Mouse (Mus musculus) G1E-ER4 (cell line): ENCODE data around the gene Dennd5b. TPM values are rescaled to one million over a fixed set of nuclear protein-coding genes. Genes with fewer than 3 reads are reported as not detected.

Experiments used
- GATA1 ChIP-seq: IDR thresholded peaks from one replicate; pipeline ENCODE4 v1.8.0; 2012; ENCODE audit warnings: low read length, inconsistent platforms
- polyA plus RNA-seq: library from polyadenylated mRNA; stranded (reverse); fragments of >175 nt; gene quantifications from 2 replicates; pipeline ENCODE4 v1.2.3, GENCODE M21; 2012

Gene Dennd5b
- polyA plus RNA-seq, 1 experiment = not detected

DNA sequence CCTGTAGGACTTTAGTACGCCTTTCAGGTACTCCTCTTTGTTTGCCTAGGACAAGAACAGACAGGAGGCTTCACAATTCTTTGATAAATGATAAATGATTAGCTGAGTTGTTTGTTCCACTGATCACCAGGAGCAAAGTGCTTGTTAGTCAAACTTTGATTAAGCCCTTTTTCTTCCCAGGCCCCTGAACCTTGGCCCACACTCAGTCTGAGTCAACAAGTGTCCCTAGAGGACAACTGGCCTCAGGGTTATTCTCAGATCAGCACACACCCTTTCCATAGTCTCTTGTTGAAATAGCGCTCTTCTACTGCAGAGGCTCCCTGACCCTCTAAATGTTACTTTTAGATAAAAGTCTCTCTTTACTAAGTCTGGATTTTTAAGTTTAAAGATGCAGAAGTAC, 17.5 kb upstream of the Dennd5b start:
- no peak for TF ChIP-seq GATA1

DNA sequence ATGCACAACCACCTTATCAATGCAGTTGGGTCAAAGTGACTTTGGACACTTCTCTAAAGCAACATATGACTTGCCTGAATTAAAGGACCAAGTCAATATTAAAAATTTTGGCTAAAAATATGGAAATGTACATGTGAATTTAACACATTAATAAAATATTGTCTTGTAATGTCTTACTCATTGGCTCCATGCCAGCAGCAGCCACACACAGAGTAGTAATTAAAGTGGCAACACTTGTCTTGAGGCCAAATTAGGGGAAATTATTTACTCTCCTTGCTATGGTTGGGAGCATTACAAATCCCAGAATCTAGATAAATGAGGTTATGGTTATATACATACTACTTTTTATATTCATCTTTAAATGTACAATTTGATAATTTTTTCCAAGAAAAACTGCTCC, 15.5 kb upstream of the Dennd5b start:
- no peak for TF ChIP-seq GATA1

DNA sequence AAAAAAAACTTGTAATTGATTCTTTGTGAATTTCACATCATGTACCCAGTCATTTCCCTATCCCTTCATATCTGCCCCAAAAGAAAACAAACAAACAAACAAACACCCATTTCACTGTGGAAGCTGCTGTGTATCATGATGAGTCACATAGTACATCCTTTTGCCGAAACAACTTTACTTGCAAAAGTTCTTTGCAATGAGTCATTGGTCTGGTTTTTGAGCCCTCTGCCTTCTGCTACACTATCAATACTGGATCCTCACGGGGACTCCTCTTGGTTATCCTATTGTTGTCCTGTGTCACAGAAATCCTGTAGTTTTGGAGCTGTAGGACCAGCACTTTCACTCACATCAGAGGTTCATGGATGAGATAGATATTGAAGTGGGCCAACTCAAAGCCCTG, 7.4 kb upstream of the Dennd5b start:
- no peak for TF ChIP-seq GATA1

DNA sequence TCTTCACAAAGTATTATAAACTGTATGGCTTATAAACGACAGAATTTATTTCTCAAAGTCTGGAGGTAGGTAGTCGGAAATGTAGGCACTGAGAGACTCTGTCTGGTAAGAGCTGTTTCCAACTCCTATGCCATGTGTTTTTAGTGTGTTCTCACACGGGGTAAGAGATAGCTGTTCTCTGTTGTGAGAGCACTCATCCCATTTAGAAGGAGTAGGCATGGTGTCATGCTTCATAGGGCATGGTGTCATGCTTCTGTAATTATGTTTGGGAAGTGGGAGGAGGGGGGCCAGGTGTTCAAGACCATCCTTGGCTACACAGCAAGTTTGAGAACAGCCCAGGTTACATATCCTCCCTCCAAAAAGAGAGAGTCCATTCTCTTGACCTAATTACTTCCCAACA, 6.1 kb upstream of the Dennd5b start:
- TF ChIP-seq GATA1 = no peak

DNA sequence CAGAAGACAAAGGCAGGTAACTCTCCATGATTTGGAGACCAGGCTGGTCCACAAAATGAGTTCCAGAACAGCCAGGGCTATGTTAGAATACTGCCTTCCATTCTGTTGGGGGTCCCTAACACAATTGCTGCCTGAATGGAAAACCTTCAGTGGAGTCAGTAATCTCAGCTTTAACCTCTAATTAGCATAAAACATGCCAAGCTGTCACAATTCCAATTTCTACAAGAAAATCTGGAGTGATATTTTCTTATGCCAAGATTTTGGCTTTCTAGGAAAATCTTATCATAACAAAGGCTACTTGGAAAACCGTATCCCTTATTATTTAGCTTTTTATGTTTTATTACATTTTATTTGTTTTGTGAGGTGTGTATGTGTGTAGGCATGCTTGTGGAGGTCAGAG, 2.0 kb upstream of the Dennd5b start:
- TF ChIP-seq GATA1 = no peak

DNA sequence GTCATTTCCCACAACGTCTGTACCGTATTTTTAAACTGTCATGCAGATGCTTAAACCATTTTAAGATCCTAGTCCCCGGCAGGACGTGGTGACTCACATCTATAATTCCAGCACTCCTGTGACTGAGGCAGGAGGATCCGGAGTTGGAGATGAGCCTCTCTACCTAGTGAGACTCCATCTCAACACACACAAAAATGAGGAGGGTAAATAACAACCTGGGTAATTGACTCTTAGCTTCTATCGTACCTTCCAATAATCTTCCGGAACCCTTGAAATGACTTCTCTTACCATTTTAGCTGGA, 413 bp upstream of the Dennd5b start:
- no peak for TF ChIP-seq GATA1

DNA sequence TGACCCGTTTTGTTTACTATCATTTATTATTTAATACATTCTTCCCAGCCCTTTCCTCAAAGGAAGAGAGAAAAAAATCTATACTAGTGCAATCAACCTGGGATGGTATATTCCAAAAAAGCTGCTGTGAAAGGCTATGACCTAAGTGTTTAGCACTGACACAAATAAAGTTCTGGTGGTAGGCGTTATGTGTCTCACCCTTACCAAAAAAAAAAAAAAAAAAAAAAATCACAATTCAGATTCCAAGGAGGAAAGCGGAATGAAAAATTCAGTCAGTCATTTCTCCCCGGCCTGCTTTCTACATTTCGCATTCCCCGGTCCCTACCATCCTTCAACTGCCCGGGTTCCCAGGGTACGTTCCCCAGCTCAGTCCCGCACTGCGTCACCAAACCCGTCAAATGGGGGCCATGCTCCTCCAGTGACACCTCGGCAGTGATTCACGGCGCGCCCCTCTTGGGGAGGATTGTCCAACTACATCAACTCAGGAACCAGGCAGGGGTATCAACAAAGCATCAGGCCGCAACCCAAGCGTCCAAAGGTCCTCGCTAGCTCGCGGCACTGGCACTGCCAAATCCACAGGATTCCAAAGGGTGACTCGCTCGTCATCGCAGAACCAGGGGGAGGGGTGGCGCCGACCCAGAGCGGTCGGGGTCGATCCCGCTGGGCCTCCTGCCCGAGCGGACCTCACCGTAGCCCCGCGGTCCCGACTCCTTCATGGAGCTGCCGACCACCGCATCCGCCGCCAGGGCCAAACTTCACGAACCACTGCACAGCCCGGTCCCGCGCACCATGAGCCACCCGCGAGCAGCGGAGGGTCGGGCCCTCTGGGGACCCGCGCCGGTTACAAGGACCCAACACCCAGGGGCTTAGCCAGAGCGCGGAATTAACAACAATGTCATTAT, 1.1 kb downstream of the Dennd5b start:
- TF ChIP-seq GATA1 = no peak

DNA sequence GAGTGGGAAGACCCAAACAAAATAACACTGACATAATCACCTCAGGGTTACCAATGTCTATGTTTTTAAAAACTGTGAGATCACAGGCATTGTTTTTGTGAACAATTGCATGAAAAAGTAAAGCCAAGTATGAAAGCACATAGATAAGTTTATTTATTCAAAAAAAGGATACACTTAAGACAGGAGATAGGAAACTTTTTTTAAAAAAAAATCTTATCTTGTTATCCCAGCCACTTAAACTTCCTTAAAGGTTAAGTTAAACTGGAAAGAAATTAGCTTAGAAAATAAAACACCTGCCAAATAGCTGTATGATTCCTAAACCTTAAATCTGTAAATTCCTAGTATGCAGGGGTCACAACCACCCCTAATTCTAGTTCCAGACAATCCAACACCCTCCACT, 2.5 kb downstream of the Dennd5b start:
- no peak for TF ChIP-seq GATA1

DNA sequence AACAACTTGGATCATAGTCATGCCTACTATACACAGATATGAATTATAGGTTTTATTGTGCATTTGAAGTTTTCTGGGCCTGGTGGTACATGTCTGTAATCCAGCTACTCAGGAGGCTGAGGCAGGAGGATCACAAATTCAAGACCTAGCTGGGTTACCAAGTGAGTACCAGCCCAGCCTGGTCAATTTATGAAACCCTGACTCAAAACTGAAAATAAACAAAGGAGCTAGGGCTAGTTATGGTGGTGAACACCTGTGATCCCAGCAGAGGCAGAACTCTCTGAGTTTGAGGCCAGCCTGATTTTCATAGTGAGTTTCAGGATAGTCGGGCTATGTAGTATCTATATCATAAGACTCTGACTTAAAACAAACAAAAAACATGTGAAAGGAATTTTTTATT, 4.2 kb downstream of the Dennd5b start:
- TF ChIP-seq GATA1 = no peak

DNA sequence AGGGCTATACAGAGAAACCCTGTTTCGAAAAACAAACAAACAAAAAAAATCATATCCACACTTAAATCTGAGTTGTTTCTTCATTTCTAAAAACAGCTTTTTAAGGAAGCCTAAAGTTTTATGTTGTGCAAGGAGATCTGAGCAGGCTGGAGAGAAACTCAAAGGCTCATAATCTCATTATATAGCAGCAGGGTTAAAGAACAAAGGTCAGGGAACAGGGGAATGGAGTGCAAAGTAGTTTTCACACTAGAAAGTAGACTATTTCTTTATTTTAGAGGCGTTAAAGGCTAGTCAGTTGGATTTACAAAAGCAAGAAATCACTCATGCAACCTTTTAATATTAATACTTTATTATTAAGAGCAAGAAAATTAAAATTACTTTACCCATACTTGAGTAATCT, 5.2 kb downstream of the Dennd5b start:
- TF ChIP-seq GATA1 = no peak

DNA sequence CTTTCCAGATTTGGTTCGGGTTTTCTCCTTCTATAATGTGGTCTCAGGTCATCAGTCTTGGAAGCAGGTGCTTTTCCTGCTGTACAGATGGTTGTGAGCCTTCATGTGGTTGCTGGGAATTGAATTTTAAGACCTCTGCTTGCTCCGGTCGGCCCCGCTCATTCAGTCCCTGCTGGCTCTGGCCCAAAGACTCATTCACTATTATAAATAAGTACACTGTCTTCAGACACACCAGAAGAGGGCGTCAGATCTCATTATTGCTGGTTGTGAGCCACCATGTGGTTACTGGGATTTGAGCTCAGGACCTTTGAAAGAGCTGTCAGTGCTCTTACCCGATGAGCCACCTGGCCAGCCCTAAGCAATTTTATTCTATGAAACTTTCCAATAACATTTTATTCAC, 6.1 kb downstream of the Dennd5b start:
- no peak for TF ChIP-seq GATA1

DNA sequence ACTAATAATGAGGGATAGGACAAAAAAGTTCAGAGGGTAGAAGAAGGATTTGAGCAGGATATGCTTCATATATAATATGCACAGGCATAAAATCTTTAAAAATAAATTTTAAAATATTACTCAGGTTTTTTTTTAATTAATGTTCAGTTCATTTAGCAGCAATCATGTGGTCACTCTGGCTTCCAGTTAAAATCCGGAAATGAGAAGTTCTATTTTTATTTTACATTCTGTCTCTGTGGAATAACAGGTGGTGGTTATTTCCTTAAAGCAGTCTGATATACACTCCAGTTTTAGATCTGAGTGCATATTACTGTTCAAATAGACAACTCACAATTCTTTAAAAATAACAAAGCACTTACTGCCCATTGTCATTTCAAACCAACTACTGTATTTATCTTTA, 6.9 kb downstream of the Dennd5b start:
- TF ChIP-seq GATA1 = no peak

DNA sequence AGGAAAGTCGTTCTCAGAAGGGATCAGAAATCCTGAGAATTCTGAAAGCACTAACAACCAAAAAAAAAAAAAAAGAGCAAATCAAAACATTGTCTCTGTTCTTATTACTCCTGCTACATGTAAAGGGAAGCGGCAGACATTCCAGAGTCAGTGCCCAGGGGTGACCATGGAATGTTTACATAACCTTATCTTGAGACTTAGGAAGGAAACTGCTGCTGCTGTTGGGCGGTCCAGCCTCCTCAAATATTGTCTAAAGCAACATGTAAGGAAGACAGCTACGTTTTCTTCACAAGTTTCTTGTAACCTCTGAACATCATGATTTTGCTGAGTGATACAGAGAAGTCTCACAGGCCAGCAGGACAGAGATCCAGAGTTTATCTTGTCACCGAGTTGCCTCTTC, 8.0 kb downstream of the Dennd5b start:
- no peak for TF ChIP-seq GATA1

DNA sequence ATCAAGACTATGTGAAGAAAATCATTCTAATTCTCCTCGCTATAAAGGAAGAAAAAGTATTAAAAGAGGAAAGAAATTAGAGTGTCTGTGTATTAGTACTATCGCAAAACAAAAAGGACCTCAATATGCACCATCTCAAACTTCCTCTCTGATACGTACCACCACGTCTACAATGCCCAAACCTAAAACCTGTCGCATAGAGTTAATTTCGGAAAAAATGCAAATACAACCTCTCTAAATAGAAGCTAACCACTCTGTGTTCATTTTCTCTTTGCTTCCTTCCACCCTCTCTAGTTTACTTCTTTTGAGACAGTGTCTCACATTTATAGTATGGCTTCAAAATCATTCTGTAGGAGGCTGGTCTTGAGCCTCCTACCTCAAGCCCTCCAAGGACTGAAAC, 9.1 kb downstream of the Dennd5b start:
- TF ChIP-seq GATA1 = no peak

DNA sequence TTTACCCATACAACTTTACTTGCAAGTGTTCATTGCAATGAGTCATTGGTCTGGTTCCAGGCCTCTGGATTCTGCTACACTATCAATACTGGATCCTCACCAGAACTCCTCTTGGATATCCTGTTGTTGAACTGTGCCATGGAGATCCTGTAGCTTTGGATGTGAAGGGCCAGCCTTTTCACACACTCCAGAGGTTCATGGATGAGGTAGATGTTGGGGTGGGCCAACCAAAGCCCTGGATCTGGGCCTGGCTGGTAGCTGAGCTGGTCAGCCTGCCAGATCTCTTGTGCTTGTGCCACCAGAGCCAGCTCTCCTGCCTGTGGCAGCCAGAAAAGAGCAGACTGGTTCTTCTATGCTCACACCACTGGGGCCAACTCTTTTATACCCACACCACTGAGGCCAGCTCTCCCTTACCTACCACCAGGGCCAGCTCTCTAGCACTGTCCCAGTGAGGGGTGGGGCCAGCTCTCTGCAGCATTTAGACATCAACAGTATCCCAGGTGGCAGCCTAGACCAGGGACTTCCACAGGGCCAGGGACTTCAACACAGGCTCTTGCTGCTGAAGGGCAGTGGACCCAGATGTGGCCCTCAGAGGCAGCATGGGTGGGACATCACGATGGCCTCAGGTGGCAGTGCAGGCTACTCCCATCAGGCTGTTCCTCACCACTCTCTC, 24.2 kb downstream of the Dennd5b start:
- no peak for TF ChIP-seq GATA1

DNA sequence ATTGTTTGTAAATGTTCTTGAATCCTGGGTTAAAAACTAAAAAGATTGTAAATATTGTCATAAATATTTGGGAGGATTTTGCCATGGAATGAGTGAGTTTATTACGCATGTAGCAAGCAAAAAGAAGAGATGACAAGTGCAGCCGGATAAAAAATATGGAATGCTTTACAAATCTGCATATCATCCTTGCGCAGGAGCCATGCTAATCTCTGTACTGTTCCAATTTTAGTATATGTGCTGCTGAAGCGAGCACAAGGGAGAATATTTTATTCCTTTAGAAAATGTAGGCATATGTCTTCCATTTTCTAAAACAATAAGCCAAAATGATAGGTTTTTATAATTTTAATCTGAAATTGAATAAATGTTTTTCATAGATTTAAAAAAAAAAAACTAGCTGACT, 27.6 kb downstream of the Dennd5b start:
- TF ChIP-seq GATA1 = no peak

DNA sequence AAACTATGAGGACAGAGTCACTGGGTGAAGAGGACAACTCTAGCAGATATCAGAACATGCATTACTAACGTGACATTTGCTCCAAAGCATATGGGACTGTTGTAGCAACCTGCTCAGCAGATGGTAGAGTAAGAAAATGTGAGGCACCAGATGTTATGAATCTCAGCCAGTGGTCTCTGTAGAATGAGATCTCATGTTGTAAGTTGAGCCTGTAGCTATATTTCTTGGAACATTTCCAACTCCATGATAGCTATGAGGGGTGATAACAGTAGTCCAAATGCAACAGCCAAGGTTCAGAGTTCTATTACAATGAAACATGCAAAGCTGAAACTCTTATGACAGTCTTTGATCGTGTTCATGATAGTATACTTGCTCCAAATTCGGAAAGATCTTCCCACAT, 28.6 kb downstream of the Dennd5b start:
- no peak for TF ChIP-seq GATA1
